Mouse (Mus musculus) limb, embryonic 15.5 days (tissue): Measurements from ENCODE around the gene Ndufa11. TPM values are rescaled to one million over a fixed set of nuclear protein-coding genes. Genes with fewer than 3 reads are reported as not detected.

Experiments
- ATAC-seq: fragments of 200-750 bp; cut with Nextera tagmentation; 2 replicates; pipeline ENCODE4 v1.8.0; 2017; ENCODE audit warnings: low read depth, moderate TSS enrichment; ENCODE audit not compliant: insufficient number of reproducible peaks, low FRiP score, low TSS enrichment
- H3K27ac ChIP-seq: fragments of 300-500 bp; sonication (generic); 2 replicates; pipeline ENCODE4 v1.5.1; 2015; ENCODE audit warnings: moderate library complexity, mild to moderate bottlenecking, inconsistent platforms
- H3K27me3 ChIP-seq: fragments of 300-500 bp; sonication (generic); 2 replicates; pipeline ENCODE4 v1.6.1; 2015; ENCODE audit warnings: inconsistent platforms
- H3K36me3 ChIP-seq: fragments of 300-500 bp; sonication (generic); 2 replicates; pipeline ENCODE4 v1.6.1; 2015; ENCODE audit warnings: inconsistent platforms
- H3K4me1 ChIP-seq: fragments of 300-500 bp; sonication (generic); 2 replicates; pipeline ENCODE4 v1.6.1; 2015; ENCODE audit warnings: inconsistent platforms
- H3K4me2 ChIP-seq: fragments of 300-500 bp; sonication (generic); 2 replicates; pipeline ENCODE4 v1.6.1; 2015; ENCODE audit warnings: mild to moderate bottlenecking, inconsistent platforms
- H3K4me3 ChIP-seq: fragments of 300-500 bp; sonication (generic); 2 replicates; pipeline ENCODE4 v1.5.1; 2015; ENCODE audit warnings: mild to moderate bottlenecking, inconsistent platforms
- H3K9ac ChIP-seq: fragments of 300-500 bp; sonication (generic); 2 replicates; pipeline ENCODE4 v1.6.1; 2015; ENCODE audit warnings: inconsistent platforms
- H3K9me3 ChIP-seq: fragments of 300-500 bp; sonication (generic); 2 replicates; pipeline ENCODE4 v1.6.1; 2016; ENCODE audit warnings: inconsistent platforms
- WGBS: fragments of 180-500 bp; shearing (Covaris S2); methylation state at CpG from one replicate; pipeline ENCODE4 v1.1.7; 2015; 5-methylcytosine and 5-hydroxymethylcytosine counted together
- polyA plus RNA-seq: library from polyadenylated mRNA; unstranded; fragments of >200 nt; fragmentation: Nextera tagmentation; extraction: Ambion mirVana; gene quantifications from 2 replicates; pipeline ENCODE4 v1.2.1, GENCODE M21; 2015

Gene Ndufa11
- polyA plus RNA-seq, 1 experiment from 2014 or later, result 405 TPM

DNA sequence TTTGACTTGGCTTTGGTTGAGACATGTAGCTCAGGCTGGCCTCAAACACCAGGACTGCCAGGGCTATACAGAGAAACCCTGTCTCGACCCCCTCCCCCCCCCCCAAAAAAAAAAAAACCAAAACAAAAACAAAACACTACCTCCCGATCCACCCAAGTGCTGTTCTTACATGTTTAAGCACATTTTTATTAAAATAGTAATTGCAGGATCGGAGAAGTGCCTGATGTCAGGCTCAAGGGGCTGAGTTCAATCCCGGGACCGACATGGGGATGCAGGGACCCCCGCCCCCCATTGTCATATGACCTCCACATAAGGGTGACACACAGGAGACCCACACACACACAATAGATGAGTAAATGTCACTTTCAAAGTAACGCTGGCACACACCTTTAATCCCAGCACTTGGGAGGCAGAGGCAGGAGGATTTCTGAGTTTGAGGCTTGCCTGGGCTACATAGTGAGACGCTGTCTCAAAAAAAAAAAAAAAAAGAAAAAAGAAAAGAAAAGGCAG lies 46.2 kb downstream of the Ndufa11 start:
- Histone ChIP-seq H3K9ac (no peak overlapping the region), H3K27me3 (no peaks in the 10 kb centered on the region), H3K4me1 (peaks cover 31% of the 10 kb centered on the region), H3K4me3 (peak overlapping the region; percentile 82), H3K27ac (peak overlapping the region; percentile 97), H3K9me3 (no peaks in the 10 kb centered on the region), H3K4me2 (peak overlapping the region; percentile 79), H3K36me3 (peaks cover 24% of the 10 kb centered on the region)
- WGBS, result 75% methylated on average over 8 of the region's 8 CpGs
- no peak for ATAC-seq

DNA sequence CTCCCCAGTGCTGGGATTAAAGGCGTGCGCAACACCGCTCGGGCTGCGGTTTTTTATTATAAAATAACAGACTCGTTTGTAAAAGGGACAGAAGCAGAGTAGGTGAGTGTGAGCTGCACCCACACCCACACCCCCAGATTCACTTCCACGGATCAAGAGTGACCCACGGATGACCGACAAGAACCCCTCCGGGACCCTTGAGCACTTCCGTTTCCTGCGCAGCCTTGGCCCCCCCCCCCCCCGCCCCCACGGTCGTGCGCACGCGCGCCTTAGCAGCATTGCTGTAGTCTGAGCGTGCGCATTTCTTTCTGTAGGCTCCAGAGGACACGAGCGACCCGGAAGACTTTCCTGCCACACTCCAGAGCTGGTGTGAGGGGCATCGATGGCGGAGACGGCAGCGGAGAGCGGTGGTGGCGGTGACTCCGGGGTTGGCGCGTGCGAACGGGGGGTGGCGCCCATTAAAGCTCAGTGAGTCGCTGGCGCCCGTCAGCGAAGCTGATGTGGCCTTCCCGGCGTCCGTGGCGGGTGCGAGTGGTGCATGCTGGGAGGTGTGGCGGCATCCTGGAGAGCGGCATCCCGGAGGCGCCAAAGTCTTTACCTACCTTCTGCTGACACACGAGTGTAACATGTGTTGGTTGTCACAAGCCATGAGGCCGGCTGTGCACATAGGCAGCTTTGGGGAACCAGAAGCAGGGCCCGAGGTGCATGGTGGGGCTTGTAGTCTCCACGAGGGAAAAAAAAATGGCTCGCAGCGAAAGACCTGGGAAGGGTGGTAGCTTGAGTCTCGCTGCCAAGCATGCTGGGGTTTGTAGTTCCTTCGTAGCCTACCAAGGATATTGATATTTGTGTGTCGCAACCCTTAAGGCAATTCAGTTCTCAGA lies 47.1 kb downstream of the Ndufa11 start, which contains the start of gene Dus3l:
Dus3l (plus strand) TSS at position 284 of the 881 bp plus-strand sequence.
- WGBS, result under 1% methylated on average over 56 of the region's 58 CpGs

GRCm38 (mm10) chr17:56765431-56765830 lies 47.9 kb downstream of the Ndufa11 start:
- peaks cover 31% of the 10 kb centered on the region for H3K4me1 ChIP-seq
- peak overlapping the region; percentile 70 for H3K9ac ChIP-seq
- H3K36me3 ChIP-seq, result peaks cover 41% of the 10 kb centered on the region
- no peaks in the 10 kb centered on the region for H3K9me3 ChIP-seq
- ATAC-seq, result no peak
- H3K27ac ChIP-seq, result peak overlapping the region; percentile 97
- H3K27me3 ChIP-seq, result no peaks in the 10 kb centered on the region
- peak overlapping the region; percentile 79 for H3K4me2 ChIP-seq
- H3K4me3 ChIP-seq, result peak overlapping the region; percentile 82
- 54% methylated on average over 12 of the region's 12 CpGs for WGBS

More for the DNA sequence above, 47.1 kb downstream of the Ndufa11 start, which contains the start of gene Dus3l:
- peak; percentile 75 for ATAC-seq
- H3K9ac ChIP-seq, result peak within 1 kb of the TSS; percentile 70
- peak within 1 kb of the TSS; percentile 97 for H3K27ac ChIP-seq
- H3K4me3 ChIP-seq, result peak within 1 kb of the TSS; percentile 82
- peak within 1 kb of the TSS; percentile 79 for H3K4me2 ChIP-seq
- H3K9me3 ChIP-seq, result no peaks in the 10 kb centered on the region
- no peaks in the 10 kb centered on the region for H3K27me3 ChIP-seq
- H3K4me1 ChIP-seq, result peaks cover 31% of the 10 kb centered on the region
- H3K36me3 ChIP-seq, result peaks cover 34% of the 10 kb centered on the region

- ATAC-seq, result no peak
- 91% methylated on average over 27 of the region's 27 CpGs for WGBS
These were observed 49.3 kb downstream of the Ndufa11 start for GRCm38 (mm10) chr17:56766631-56767405.

DNA sequence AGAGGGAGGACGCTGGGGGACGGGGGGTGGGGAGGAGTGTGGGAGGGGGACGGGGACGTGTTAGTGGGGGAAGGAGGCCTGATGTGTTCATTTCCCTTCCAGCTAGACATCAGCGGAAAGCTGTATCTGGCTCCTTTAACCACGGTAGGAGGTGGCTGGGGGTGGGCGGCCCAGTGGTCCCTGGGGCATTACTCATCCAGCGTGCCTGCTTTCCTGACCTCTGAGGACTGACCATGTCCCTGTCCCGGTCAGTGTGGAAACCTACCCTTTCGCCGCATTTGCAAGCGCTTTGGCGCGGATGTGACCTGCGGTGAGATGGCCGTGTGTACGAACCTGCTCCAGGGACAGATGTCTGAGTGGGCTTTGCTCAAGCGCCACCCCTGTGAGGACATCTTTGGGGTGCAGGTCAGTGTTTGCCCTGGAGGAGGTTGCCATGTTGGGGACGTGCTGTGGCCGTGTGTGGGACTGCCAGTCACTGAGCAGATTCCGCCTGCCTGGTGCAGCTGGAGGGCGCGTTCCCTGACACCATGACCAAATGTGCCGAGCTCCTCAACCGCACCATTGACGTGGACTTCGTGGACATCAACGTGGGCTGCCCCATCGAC lies 50.1 kb downstream of the Ndufa11 start:
- Histone ChIP-seq H3K4me1 (peaks cover 15% of the 10 kb centered on the region), H3K9ac (no peak overlapping the region), H3K27ac (no peak overlapping the region), H3K27me3 (no peaks in the 10 kb centered on the region), H3K4me3 (no peak overlapping the region), H3K36me3 (peaks cover 48% of the 10 kb centered on the region), H3K4me2 (no peak overlapping the region), H3K9me3 (no peaks in the 10 kb centered on the region)
- 93% methylated on average over 29 of the region's 29 CpGs for WGBS
- ATAC-seq, result no peak

More at GRCm38 (mm10) chr17:56766631-56767405, 49.3 kb downstream of the Ndufa11 start:
- H3K27ac ChIP-seq, result no peak overlapping the region
- H3K9ac ChIP-seq, result no peak overlapping the region
- H3K4me3 ChIP-seq, result no peak overlapping the region
- peaks cover 48% of the 10 kb centered on the region for H3K36me3 ChIP-seq
- H3K4me1 ChIP-seq, result peaks cover 22% of the 10 kb centered on the region
- no peak overlapping the region for H3K4me2 ChIP-seq
- H3K27me3 ChIP-seq, result no peaks in the 10 kb centered on the region
- no peaks in the 10 kb centered on the region for H3K9me3 ChIP-seq

DNA sequence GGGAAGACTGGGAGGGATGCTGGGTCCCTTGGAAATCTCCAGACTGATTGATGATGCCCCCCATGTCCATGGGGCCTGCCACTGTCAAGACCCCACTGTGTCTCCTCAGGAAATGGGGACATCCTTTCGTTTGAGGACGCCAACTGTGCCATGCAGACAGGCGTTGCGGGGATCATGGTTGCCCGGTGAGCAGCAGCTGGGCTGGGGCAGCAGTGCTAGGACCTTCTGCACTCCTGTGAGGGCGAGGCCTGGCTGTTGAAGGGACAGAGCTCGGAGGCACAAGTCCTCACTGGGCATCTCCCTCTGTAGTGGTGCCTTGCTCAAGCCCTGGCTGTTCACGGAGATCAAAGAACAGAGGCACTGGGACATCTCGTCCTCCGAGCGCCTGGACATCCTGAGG lies 51.4 kb downstream of the Ndufa11 start:
- no peak overlapping the region for H3K4me3 ChIP-seq
- peaks cover 48% of the 10 kb centered on the region for H3K36me3 ChIP-seq
- no peak overlapping the region for H3K4me2 ChIP-seq
- ATAC-seq, result no peak
- H3K27me3 ChIP-seq, result no peaks in the 10 kb centered on the region
- 90% methylated on average over 11 of the region's 11 CpGs for WGBS
- no peak overlapping the region for H3K27ac ChIP-seq
- peaks cover 6% of the 10 kb centered on the region for H3K4me1 ChIP-seq
- H3K9ac ChIP-seq, result no peak overlapping the region
- H3K9me3 ChIP-seq, result no peaks in the 10 kb centered on the region

DNA sequence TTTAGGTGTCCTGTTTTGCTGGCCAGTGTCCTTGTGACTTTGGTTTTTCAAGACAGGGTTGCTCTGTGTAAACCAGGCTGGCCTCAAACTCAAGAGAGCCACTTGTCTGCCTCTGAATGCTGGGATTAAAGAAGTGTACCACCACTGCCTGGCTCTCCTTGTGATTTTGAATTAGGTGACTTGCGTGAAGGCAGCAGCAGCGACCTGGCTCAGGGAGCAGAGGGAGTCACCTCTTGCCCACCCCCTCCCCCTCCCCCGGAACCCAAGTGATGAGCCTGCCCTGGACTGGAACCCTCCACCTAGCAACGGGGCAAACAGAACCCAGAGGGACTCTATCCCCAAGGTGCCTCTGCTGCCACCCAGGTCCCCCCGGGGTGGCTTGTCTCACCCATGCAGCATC lies 52.4 kb downstream of the Ndufa11 start, which contains the start of gene Prr22:
Prr22 (plus strand) TSS at position 301 of the 400 bp plus-strand sequence.
- WGBS, result 89% methylated on average over 5 of the region's 5 CpGs
- peaks cover 48% of the 10 kb centered on the region for H3K36me3 ChIP-seq

More for the DNA sequence above, 52.4 kb downstream of the Ndufa11 start, which contains the start of gene Prr22:
- no peak within 1 kb of the TSS for H3K27ac ChIP-seq
- no peak within 1 kb of the TSS for H3K4me3 ChIP-seq
- no peak within 1 kb of the TSS for H3K9ac ChIP-seq
- no peak for ATAC-seq
- H3K27me3 ChIP-seq, result no peaks in the 10 kb centered on the region
- H3K9me3 ChIP-seq, result no peaks in the 10 kb centered on the region
- no peak within 1 kb of the TSS for H3K4me2 ChIP-seq
- H3K4me1 ChIP-seq, result peaks cover 6% of the 10 kb centered on the region

Other genes with a start within 250 kb of the Ndufa11 start
- gene Ptprs, start 241.3 kb upstream of the Ndufa11 start, polyA plus RNA-seq, result 85.4 and 96.3 TPM in 2 replicates
- not detected in 2 replicates for gene Znrf4, start 205.3 kb upstream of the Ndufa11 start, polyA plus RNA-seq
- 16.2 and 16.6 TPM in 2 replicates for gene Gm20219, start 163.4 kb upstream of the Ndufa11 start, polyA plus RNA-seq
- 74.5 and 75.6 TPM in 2 replicates for gene Safb2, start 133.2 kb upstream of the Ndufa11 start, polyA plus RNA-seq
- gene Safb, start 132.9 kb upstream of the Ndufa11 start, polyA plus RNA-seq, result 80.6 and 94.2 TPM in 2 replicates
- 257 and 269 TPM in 2 replicates for gene 2410015M20Rik, start 108.0 kb upstream of the Ndufa11 start, polyA plus RNA-seq
- 1,472 and 1,900 TPM in 2 replicates for gene Rpl36, start 104.4 kb upstream of the Ndufa11 start, polyA plus RNA-seq
- 46.5 and 49.1 TPM in 2 replicates for gene Lonp1, start 90.9 kb upstream of the Ndufa11 start, polyA plus RNA-seq
- gene Catsperd, start 89.6 kb upstream of the Ndufa11 start, polyA plus RNA-seq, result 0.17 and 0.57 TPM in 2 replicates
- 86.0 and 90.5 TPM in 2 replicates for gene Ranbp3, start 44.5 kb upstream of the Ndufa11 start, polyA plus RNA-seq
- gene Vmac, start 255 bp downstream of the Ndufa11 start, polyA plus RNA-seq, result 18.1 and 18.2 TPM in 2 replicates
- gene Nrtn, start 39.8 kb downstream of the Ndufa11 start, polyA plus RNA-seq, result 15.2 and 20.5 TPM in 2 replicates
- 43.9 and 45.5 TPM in 2 replicates for gene Dus3l, start 47.0 kb downstream of the Ndufa11 start, polyA plus RNA-seq
- 0.72 and 1.00 TPM in 2 replicates for gene Prr22, start 52.5 kb downstream of the Ndufa11 start, polyA plus RNA-seq
- 6.0 and 6.1 TPM in 2 replicates for gene Rfx2, start 113.2 kb downstream of the Ndufa11 start, polyA plus RNA-seq
- gene Acsbg2, start 156.7 kb downstream of the Ndufa11 start, polyA plus RNA-seq, result 0.06 TPM in 1 of 2 replicates, not detected in the other
- gene 1700061G19Rik, start 157.7 kb downstream of the Ndufa11 start, polyA plus RNA-seq, result 0.16 and 0.24 TPM in 2 replicates
- gene Mllt1, start 217.6 kb downstream of the Ndufa11 start, polyA plus RNA-seq, result 43.6 and 50.5 TPM in 2 replicates